Comparison of ENCODE assay signal across 17 mouse cellular contexts in genomic region chr1:156748435-156749005, GRCm38 (mm10). TPM values are rescaled to one million over a fixed set of nuclear protein-coding genes. Genes with fewer than 3 reads are reported as not detected.
DNase-seq lines count a peak whose midpoint lies in the region; ATAC-seq and TF ChIP-seq lines count a peak whose summit lies in the region.
"Had no signal": no experiment of that assay in that cellular context is flagged by ENCODE, and none has a peak within 500 bp of the region (broad histone marks: within the 10 kb centered on the region; RNA-seq: fewer than 3 reads in every experiment).

No protein-coding gene starts in this region.

- no peaks in the 10 kb centered on the region for H3K36me3 ChIP-seq in hindbrain, embryonic 13.5 days
- H3K36me3 ChIP-seq in hindbrain, embryonic 11.5 days (ENCODE audit: control insufficient read depth, insufficient read depth, low read length): no peaks in the 10 kb centered on the region
- no peaks in the 10 kb centered on the region for H3K36me3 ChIP-seq in ES-Bruce4 (ENCODE audit: control insufficient read depth, insufficient read depth, low read length, poor library complexity, severe bottlenecking)
- no peaks in the 10 kb centered on the region for H3K36me3 ChIP-seq in forebrain, embryonic 15.5 days
- H3K36me3 ChIP-seq in liver, embryonic 12.5 days: no peaks in the 10 kb centered on the region
- no peaks in the 10 kb centered on the region for H3K36me3 ChIP-seq in intestine, postnatal 0 days (ENCODE audit: control insufficient read depth, insufficient read depth)
- H3K36me3 ChIP-seq: neural tube, embryonic 12.5 days had no signal

- H3K4me1 ChIP-seq in hindbrain, embryonic 13.5 days (replicated peaks): peaks cover 27% of the 10 kb centered on the region
- no peaks in the 10 kb centered on the region for H3K4me1 ChIP-seq in hindbrain, embryonic 11.5 days (replicated peaks; ENCODE audit: control insufficient read depth, insufficient read depth, low read length)
- no peaks in the 10 kb centered on the region for H3K4me1 ChIP-seq in ES-Bruce4 (ENCODE audit: control insufficient read depth, insufficient read depth, low read length)
- H3K4me1 ChIP-seq in forebrain, embryonic 15.5 days: peaks cover 13% of the 10 kb centered on the region
- H3K4me1 ChIP-seq in liver, embryonic 12.5 days: peaks cover 97% of the 10 kb centered on the region
- H3K4me1 ChIP-seq in intestine, postnatal 0 days (replicated peaks; ENCODE audit: control insufficient read depth, insufficient read depth, low read length): no peaks in the 10 kb centered on the region

- 65% methylated on average over 16 of the region's 16 CpGs for WGBS in hindbrain, embryonic 13.5 days
- 75% methylated on average over 16 of the region's 16 CpGs for WGBS in hindbrain, embryonic 11.5 days
- 57% methylated on average over 16 of the region's 16 CpGs for WGBS in forebrain, embryonic 15.5 days
- 78% methylated on average over 16 of the region's 16 CpGs for WGBS in liver, embryonic 12.5 days (ENCODE audit: insufficient replicate concordance)
- WGBS in intestine, postnatal 0 days: 85% methylated on average over 16 of the region's 16 CpGs

- H3K4me3 ChIP-seq in hindbrain, embryonic 13.5 days: no peak overlapping the region
- H3K4me3 ChIP-seq in hindbrain, embryonic 11.5 days (ENCODE audit: low read depth, low read length): no peak overlapping the region
- peak overlapping the region; percentile 30 for H3K4me3 ChIP-seq in ES-Bruce4 (ENCODE audit: low read depth, low read length)
- no peak overlapping the region for H3K4me3 ChIP-seq in forebrain, embryonic 15.5 days
- H3K4me3 ChIP-seq in liver, embryonic 12.5 days: no peak overlapping the region
- H3K4me3 ChIP-seq in intestine, postnatal 0 days (ENCODE audit: low read depth, low read length): no peak overlapping the region
- H3K4me3 ChIP-seq: megakaryocyte, embryonic 14.5 days; neural tube, embryonic 12.5 days had no signal

- ATAC-seq in hindbrain, embryonic 13.5 days (ENCODE audit: low FRiP score): no peak
- no peak for ATAC-seq in hindbrain, embryonic 11.5 days (ENCODE audit: low FRiP score)
- peak; percentile 65 for ATAC-seq in forebrain, embryonic 15.5 days (replicated peaks)
- no peak for ATAC-seq in liver, embryonic 12.5 days
- ATAC-seq in intestine, postnatal 0 days: no peak
- ATAC-seq in granulocyte monocyte progenitor cell, adult 5-6 weeks (replicated peaks; ENCODE audit: poor library complexity, severe bottlenecking): no peak
- ATAC-seq: Patski had no signal

- no peak for DNase-seq in hindbrain, embryonic 11.5 days (ENCODE audit: low spot score)
- DNase-seq in gastrocnemius, adult 8-10 months (ENCODE audit: low spot score in 2 of 2): no peak
- DNase-seq: adrenal gland, postnatal 10 days; embryo, embryonic 11 days; heart, postnatal 10 days; kidney, adult 9 months; lung, adult 2 months; retina, postnatal 1 day had no signal

- no peak for TF ChIP-seq EP300 in ES-Bruce4 (IDR thresholded peaks at IDR 0.05; ENCODE audit: insufficient read depth, low read depth, low read length)

- no peak for TF ChIP-seq CTCF in ES-Bruce4 (IDR thresholded peaks at IDR 0.05; ENCODE audit: low read depth, low read length)
- no peak for TF ChIP-seq CTCF in intestine, postnatal 0 days (IDR thresholded peaks at IDR 0.05; ENCODE audit: low read depth)

- no peak overlapping the region for H3K4me2 ChIP-seq in hindbrain, embryonic 13.5 days
- no peak overlapping the region for H3K4me2 ChIP-seq in hindbrain, embryonic 11.5 days (replicated peaks; ENCODE audit: low read depth, low read length)
- H3K4me2 ChIP-seq in forebrain, embryonic 15.5 days (replicated peaks): no peak overlapping the region
- H3K4me2 ChIP-seq in liver, embryonic 12.5 days: no peak overlapping the region
- H3K4me2 ChIP-seq in intestine, postnatal 0 days (replicated peaks; ENCODE audit: low read depth): no peak overlapping the region
- H3K4me2 ChIP-seq: neural tube, embryonic 12.5 days had no signal

- no peak for TF ChIP-seq POLR2A in ES-Bruce4 (IDR thresholded peaks at IDR 0.05; ENCODE audit: insufficient read depth, low read length)

- H3K27me3 ChIP-seq in hindbrain, embryonic 13.5 days: 0 out of 2 replicates have a peak, but pooled peaks cover 7% of the 10 kb centered on the region
- no peaks in the 10 kb centered on the region for H3K27me3 ChIP-seq in hindbrain, embryonic 11.5 days (ENCODE audit: control insufficient read depth, insufficient read depth, low read length)
- H3K27me3 ChIP-seq in ES-Bruce4 (ENCODE audit: control insufficient read depth, insufficient read depth, low read length, poor library complexity, severe bottlenecking): no peaks in the 10 kb centered on the region
- no peaks in the 10 kb centered on the region for H3K27me3 ChIP-seq in forebrain, embryonic 15.5 days
- H3K27me3 ChIP-seq in liver, embryonic 12.5 days (replicated peaks): no peaks in the 10 kb centered on the region
- H3K27me3 ChIP-seq in intestine, postnatal 0 days (replicated peaks; ENCODE audit: control insufficient read depth, insufficient read depth, low read length): no peaks in the 10 kb centered on the region
- H3K27me3 ChIP-seq: megakaryocyte, embryonic 14.5 days; Patski had no signal

- H3K9me3 ChIP-seq in hindbrain, embryonic 13.5 days: no peaks in the 10 kb centered on the region
- H3K9me3 ChIP-seq in hindbrain, embryonic 11.5 days (ENCODE audit: control insufficient read depth, low read length): no peaks in the 10 kb centered on the region
- H3K9me3 ChIP-seq in ES-Bruce4 (replicated peaks; ENCODE audit: control insufficient read depth, insufficient read depth, low read length, poor library complexity, severe bottlenecking): no peaks in the 10 kb centered on the region
- no peaks in the 10 kb centered on the region for H3K9me3 ChIP-seq in forebrain, embryonic 15.5 days
- H3K9me3 ChIP-seq in liver, embryonic 12.5 days (replicated peaks): no peaks in the 10 kb centered on the region
- H3K9me3 ChIP-seq in intestine, postnatal 0 days (ENCODE audit: control insufficient read depth): no peaks in the 10 kb centered on the region
- H3K9me3 ChIP-seq: neural tube, embryonic 12.5 days had no signal

- H3K9ac ChIP-seq in hindbrain, embryonic 13.5 days: no peak overlapping the region
- no peak overlapping the region for H3K9ac ChIP-seq in hindbrain, embryonic 11.5 days (ENCODE audit: low read depth, low read length)
- no peak overlapping the region for H3K9ac ChIP-seq in ES-Bruce4 (ENCODE audit: low read depth, poor library complexity, severe bottlenecking)
- no peak overlapping the region for H3K9ac ChIP-seq in forebrain, embryonic 15.5 days (replicated peaks)
- H3K9ac ChIP-seq in liver, embryonic 12.5 days: no peak overlapping the region; the same call in 1 of the 2 replicates
- H3K9ac ChIP-seq in intestine, postnatal 0 days (ENCODE audit: low read depth, low read length): no peak overlapping the region
- H3K9ac ChIP-seq: neural tube, embryonic 12.5 days had no signal

- H3K27ac ChIP-seq in hindbrain, embryonic 13.5 days: peak overlapping the region; percentile 48; the same call in 1 of the 2 replicates
- H3K27ac ChIP-seq in hindbrain, embryonic 11.5 days (ENCODE audit: low read depth, low read length): no peak overlapping the region
- H3K27ac ChIP-seq in ES-Bruce4 (ENCODE audit: insufficient read depth, low read length): no peak overlapping the region
- peak overlapping the region; percentile 57 for H3K27ac ChIP-seq in forebrain, embryonic 15.5 days (replicated peaks)
- H3K27ac ChIP-seq in liver, embryonic 12.5 days: peak overlapping the region; percentile 79
- no peak overlapping the region for H3K27ac ChIP-seq in intestine, postnatal 0 days (ENCODE audit: low read depth, low read length)
- H3K27ac ChIP-seq: neural tube, embryonic 12.5 days had no signal

RNA-seq across cellular contexts. Expression of gene Fam20b, which starts 29.6 kb away (rescaled TPM):
- 27.0 and 27.9 TPM in 2 replicates for polyA plus RNA-seq in hindbrain, embryonic 13.5 days (2015; fragmentation: Nextera tagmentation; extraction: Ambion mirVana)
- 22.5 and 22.9 TPM in 2 replicates for polyA plus RNA-seq in hindbrain, embryonic 11.5 days (2014; fragmentation: Nextera tagmentation; extraction: Ambion mirVana)
- 22.1 and 23.5 TPM in 2 replicates for polyA plus RNA-seq in ES-Bruce4 (2011; ENCODE audit: insufficient read depth, insufficient read length, low read depth, missing spikeins)
- polyA plus RNA-seq in forebrain, embryonic 15.5 days (2015; fragmentation: Nextera tagmentation; extraction: Ambion mirVana): 26.2 and 27.8 TPM in 2 replicates
- polyA plus RNA-seq in liver, embryonic 12.5 days (2016; fragmentation: Nextera tagmentation; extraction: Ambion mirVana): 15.5 and 17.1 TPM in 2 replicates
- 10 to 100 TPM; 28.2 to 50.5 (median 34.6) TPM for total RNA-seq in gastrocnemius, adult 8-10 months (2022)
- 35.4 and 36.9 TPM in 2 replicates for polyA plus RNA-seq in intestine, postnatal 0 days (2015; fragmentation: Nextera tagmentation; extraction: Ambion mirVana)
- 18.6 and 30.9 TPM in 2 replicates for total RNA-seq in granulocyte monocyte progenitor cell, adult 5-6 weeks (2014; fragmentation: Nextera tagmentation)
- total RNA-seq in granulocyte monocyte progenitor cell, adult 5-6 weeks (2017): 44.5 and 47.2 TPM in 2 replicates

Comparison
In these comparisons a context has a peak if more than half of its experiments do, and no peak if none do; other contexts are left out.
1. H3K27ac ChIP-seq: peak in hindbrain, embryonic 13.5 days (single experiment), forebrain, embryonic 15.5 days (single experiment) and liver, embryonic 12.5 days (single experiment); none in hindbrain, embryonic 11.5 days (single experiment), ES-Bruce4 (single experiment) and intestine, postnatal 0 days (single experiment).